Mouse (Mus musculus): ENCODE measurements around the gene Zp3. TPM values are rescaled to one million over a fixed set of nuclear protein-coding genes. Genes with fewer than 3 reads are reported as not detected.

The Zp3 gene
- polyA plus RNA-seq (2015; fragmentation: Nextera tagmentation; extraction: Ambion mirVana), result 0.07 TPM in 1 of 2 replicates, not detected in the other

DNA sequence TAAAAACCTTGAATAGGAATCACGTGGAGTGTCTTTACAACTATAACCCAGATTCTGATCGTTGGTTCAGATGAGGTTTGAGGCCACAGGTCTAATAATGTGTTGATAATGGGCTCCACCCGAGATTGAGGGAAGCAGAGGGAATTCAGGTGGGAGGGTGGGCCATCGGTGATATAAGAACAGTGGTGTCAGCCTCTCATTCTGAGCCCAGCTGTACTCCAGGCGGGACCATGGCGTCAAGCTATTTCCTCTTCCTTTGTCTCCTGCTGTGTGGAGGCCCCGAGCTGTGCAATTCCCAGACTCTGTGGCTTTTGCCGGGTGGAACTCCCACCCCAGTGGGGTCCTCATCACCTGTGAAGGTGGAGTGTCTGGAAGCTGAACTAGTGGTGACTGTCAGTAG is at the start of gene Zp3:
TSS of gene Zp3 (plus strand) at position 196 of the 400 bp plus-strand sequence.
- Histone ChIP-seq H3K4me2 (replicated peaks; ENCODE audit: low read depth) (no peak within 1 kb of the TSS), H3K27me3 (ENCODE audit: control insufficient read depth, insufficient read depth, low read length) (no peaks in the 10 kb centered on the region), H3K4me3 (ENCODE audit: low read depth, low read length) (no peak within 1 kb of the TSS), H3K27ac (replicated peaks) (no peak within 1 kb of the TSS), H3K9me3 (ENCODE audit: control insufficient read depth, low read length) (no peaks in the 10 kb centered on the region), H3K4me1 (replicated peaks; ENCODE audit: control insufficient read depth, insufficient read depth) (no peaks in the 10 kb centered on the region), H3K9ac (ENCODE audit: low read length) (no peak within 1 kb of the TSS), H3K36me3 (ENCODE audit: control insufficient read depth, insufficient read depth, low read length) (no peaks in the 10 kb centered on the region)
- 71% methylated on average over 8 of the region's 8 CpGs for WGBS
- TF ChIP-seq CTCF (IDR thresholded peaks at IDR 0.05; ENCODE audit: low read depth), result no peak
- no peak for TF ChIP-seq EP300 (optimal IDR thresholded peaks at IDR 0.05)
- ATAC-seq (ENCODE audit: low FRiP score, low TSS enrichment) (no peak), DNase-seq (ENCODE audit: low spot score) (no peak)

DNA sequence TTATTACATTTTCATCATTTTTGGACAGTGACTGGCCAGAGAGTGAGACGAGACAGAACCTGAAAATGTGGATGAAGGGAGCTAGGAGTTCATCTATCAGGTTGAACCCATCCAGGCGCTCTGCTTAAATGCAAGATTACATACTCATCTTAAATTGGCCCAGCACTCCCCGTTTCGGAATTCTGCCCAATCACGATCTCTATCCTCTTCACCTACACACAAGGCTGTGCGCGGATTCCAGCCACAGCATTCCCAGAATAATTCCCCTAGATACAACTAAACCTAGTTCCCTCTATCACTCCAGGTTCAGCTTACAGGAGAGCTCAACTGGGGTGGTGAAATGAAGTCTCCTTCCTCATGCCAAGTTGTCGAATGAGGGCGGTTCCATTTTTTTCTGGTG is 48.4 kb upstream of the Zp3 start:
- no peak for TF ChIP-seq CTCF (IDR thresholded peaks at IDR 0.05; ENCODE audit: low read depth)
- no peak for TF ChIP-seq EP300 (optimal IDR thresholded peaks at IDR 0.05)
- Histone ChIP-seq H3K4me3 (ENCODE audit: low read depth, low read length) (no peak overlapping the region), H3K27me3 (ENCODE audit: control insufficient read depth, insufficient read depth, low read length) (no peaks in the 10 kb centered on the region), H3K9ac (ENCODE audit: low read length) (no peak overlapping the region), H3K27ac (replicated peaks) (no peak overlapping the region), H3K4me1 (replicated peaks; ENCODE audit: control insufficient read depth, insufficient read depth) (0 out of 2 replicates have a peak, but pooled peaks cover 2% of the 10 kb centered on the region), H3K4me2 (replicated peaks; ENCODE audit: low read depth) (no peak overlapping the region), H3K36me3 (ENCODE audit: control insufficient read depth, insufficient read depth, low read length) (peaks cover 4% of the 10 kb centered on the region; the same call in 1 of the 2 replicates), H3K9me3 (ENCODE audit: control insufficient read depth, low read length) (no peaks in the 10 kb centered on the region)
- 85% methylated on average over 9 of the region's 9 CpGs for WGBS
- DNase-seq (ENCODE audit: low spot score), result no peak
- no peak for ATAC-seq (ENCODE audit: low FRiP score, low TSS enrichment)

GRCm38 (mm10) chr5:135932359-135932758 is 47.5 kb upstream of the Zp3 start:
- no peak overlapping the region for H3K4me2 ChIP-seq (replicated peaks; ENCODE audit: low read depth)

DNA sequence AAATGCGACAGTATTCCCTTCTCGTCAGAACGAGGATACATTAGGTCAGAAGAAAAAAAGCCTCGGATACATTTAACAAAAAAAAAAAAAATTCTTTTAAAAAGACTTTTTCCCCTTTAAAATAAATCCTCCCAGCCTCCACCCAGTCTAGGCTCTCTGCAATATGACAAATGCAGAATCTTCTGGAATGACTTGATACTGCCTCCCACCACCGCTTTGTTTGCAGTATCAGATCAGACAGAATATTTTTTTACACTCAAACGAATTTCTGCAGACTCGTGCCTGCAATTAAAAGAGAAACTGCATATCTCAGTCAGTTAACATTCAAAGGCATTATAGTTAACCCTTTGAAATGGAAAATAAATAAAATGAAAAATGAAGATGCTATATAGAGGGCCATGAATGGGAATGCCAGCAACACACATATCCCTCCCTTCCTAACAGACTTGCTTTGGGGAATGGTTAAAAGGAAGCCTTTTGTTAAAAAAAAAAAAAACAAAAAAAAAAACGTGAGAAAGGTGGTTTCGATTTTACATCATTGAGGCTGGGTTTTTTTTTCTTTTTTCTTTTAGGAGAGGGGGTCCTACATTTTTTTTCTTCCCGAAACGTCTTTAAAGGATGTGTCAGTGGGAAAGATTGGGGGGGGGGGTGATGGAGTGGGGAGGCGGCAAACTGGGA is 46.5 kb upstream of the Zp3 start:
- WGBS, result 4% methylated on average over 11 of the region's 12 CpGs
- no peak for ATAC-seq (ENCODE audit: low FRiP score, low TSS enrichment)

More at GRCm38 (mm10) chr5:135932359-135932758, 47.5 kb upstream of the Zp3 start:
- Histone ChIP-seq H3K4me3 (ENCODE audit: low read depth, low read length) (no peak overlapping the region), H3K9me3 (ENCODE audit: control insufficient read depth, low read length) (no peaks in the 10 kb centered on the region), H3K4me1 (replicated peaks; ENCODE audit: control insufficient read depth, insufficient read depth) (0 out of 2 replicates have a peak, but pooled peaks cover 2% of the 10 kb centered on the region), H3K27me3 (ENCODE audit: control insufficient read depth, insufficient read depth, low read length) (no peaks in the 10 kb centered on the region), H3K36me3 (ENCODE audit: control insufficient read depth, insufficient read depth, low read length) (peaks cover 4% of the 10 kb centered on the region; the same call in 1 of the 2 replicates), H3K9ac (ENCODE audit: low read length) (no peak overlapping the region), H3K27ac (replicated peaks) (no peak overlapping the region)
- ATAC-seq (ENCODE audit: low FRiP score, low TSS enrichment) (no peak), DNase-seq (ENCODE audit: low spot score) (peak; percentile 45)
- 77% methylated on average over 2 of the region's 2 CpGs for WGBS
- TF ChIP-seq CTCF (IDR thresholded peaks at IDR 0.05; ENCODE audit: low read depth) (no peak), EP300 (optimal IDR thresholded peaks at IDR 0.05) (no peak)

DNA sequence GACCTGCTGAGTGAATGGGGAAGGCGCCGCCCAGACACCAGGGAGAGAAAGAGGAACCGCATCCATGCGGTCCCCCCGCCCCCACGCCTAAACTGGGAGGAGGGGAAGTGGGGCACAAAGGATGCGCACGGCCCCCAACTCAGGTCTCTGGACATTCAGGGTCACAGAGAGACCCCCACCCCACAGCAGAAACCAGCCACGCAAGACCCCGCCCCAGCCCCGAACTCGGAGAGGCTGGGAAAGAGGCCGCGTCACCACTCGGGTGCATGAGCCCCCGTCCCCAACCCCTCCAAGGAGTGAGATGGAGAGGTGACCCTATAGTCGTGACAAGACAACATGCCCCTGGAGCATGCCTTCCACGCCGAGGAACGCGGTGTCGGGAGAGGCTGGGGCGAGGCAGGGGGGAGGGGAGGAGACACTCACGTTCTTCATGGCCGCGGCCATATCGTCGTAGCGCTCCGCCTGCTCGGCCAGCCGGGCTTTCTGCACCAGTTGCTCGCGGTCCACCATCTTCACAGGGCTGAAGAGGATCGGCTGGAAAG is 45.9 kb upstream of the Zp3 start:
- Histone ChIP-seq H3K9me3 (ENCODE audit: control insufficient read depth, low read length) (no peaks in the 10 kb centered on the region), H3K4me2 (replicated peaks; ENCODE audit: low read depth) (peak overlapping the region; percentile 62), H3K9ac (ENCODE audit: low read length) (peak overlapping the region; percentile 84), H3K36me3 (ENCODE audit: control insufficient read depth, insufficient read depth, low read length) (peaks cover 4% of the 10 kb centered on the region; the same call in 1 of the 2 replicates), H3K4me1 (replicated peaks; ENCODE audit: control insufficient read depth, insufficient read depth) (0 out of 2 replicates have a peak, but pooled peaks cover 2% of the 10 kb centered on the region), H3K27me3 (ENCODE audit: control insufficient read depth, insufficient read depth, low read length) (no peaks in the 10 kb centered on the region), H3K4me3 (ENCODE audit: low read depth, low read length) (peak overlapping the region; percentile 93), H3K27ac (replicated peaks) (peak overlapping the region; percentile 99)
- no peak for TF ChIP-seq CTCF (IDR thresholded peaks at IDR 0.05; ENCODE audit: low read depth)
- no peak for TF ChIP-seq EP300 (optimal IDR thresholded peaks at IDR 0.05)
- WGBS, result 0% methylated on average over 31 of the region's 35 CpGs
- ATAC-seq (ENCODE audit: low FRiP score, low TSS enrichment) (peak; percentile 76), DNase-seq (ENCODE audit: low spot score) (peak; percentile 61)

More for the DNA sequence above, 46.5 kb upstream of the Zp3 start:
- Histone ChIP-seq H3K36me3 (ENCODE audit: control insufficient read depth, insufficient read depth, low read length) (peaks cover 4% of the 10 kb centered on the region; the same call in 1 of the 2 replicates), H3K4me3 (ENCODE audit: low read depth, low read length) (peak overlapping the region; percentile 93), H3K9ac (ENCODE audit: low read length) (peak overlapping the region; percentile 84), H3K4me2 (replicated peaks; ENCODE audit: low read depth) (peak overlapping the region; percentile 62), H3K27ac (replicated peaks) (peak overlapping the region; percentile 99), H3K4me1 (replicated peaks; ENCODE audit: control insufficient read depth, insufficient read depth) (0 out of 2 replicates have a peak, but pooled peaks cover 2% of the 10 kb centered on the region), H3K27me3 (ENCODE audit: control insufficient read depth, insufficient read depth, low read length) (no peaks in the 10 kb centered on the region), H3K9me3 (ENCODE audit: control insufficient read depth, low read length) (no peaks in the 10 kb centered on the region)
- TF ChIP-seq EP300 (optimal IDR thresholded peaks at IDR 0.05), result no peak
- TF ChIP-seq CTCF (IDR thresholded peaks at IDR 0.05; ENCODE audit: low read depth), result no peak
- no peak for DNase-seq (ENCODE audit: low spot score)
